Mouse (Mus musculus): ENCODE data around the gene Sorcs2.

Gene Sorcs2

DNA sequence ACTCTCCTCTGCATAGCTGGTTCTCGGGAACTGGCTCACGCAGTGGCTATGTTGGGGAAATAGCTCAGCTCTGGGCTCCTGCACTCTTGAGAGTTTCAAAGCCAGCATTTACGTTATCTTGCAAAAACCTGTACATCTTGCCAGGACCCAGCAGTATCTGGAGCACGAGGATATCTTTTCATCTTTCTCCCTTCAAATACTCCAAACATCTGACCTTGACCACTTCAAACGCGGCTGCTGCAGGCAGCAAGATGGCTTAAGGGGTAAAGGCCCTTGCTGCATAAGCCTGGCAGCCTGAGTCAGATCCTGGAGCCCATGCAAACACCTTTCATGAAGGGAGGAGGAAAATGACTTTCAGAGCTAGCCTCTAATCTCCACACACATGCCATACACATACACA is 258.2 kb downstream of the Sorcs2 start:
- in situ Hi-C loops (cut with MboI, MseI), result loop anchor here in 1 of 2 experiments (10.0 kb wide), 1 partner anchor 485 kb away; no protein-coding TSS in a partner anchor

DNA sequence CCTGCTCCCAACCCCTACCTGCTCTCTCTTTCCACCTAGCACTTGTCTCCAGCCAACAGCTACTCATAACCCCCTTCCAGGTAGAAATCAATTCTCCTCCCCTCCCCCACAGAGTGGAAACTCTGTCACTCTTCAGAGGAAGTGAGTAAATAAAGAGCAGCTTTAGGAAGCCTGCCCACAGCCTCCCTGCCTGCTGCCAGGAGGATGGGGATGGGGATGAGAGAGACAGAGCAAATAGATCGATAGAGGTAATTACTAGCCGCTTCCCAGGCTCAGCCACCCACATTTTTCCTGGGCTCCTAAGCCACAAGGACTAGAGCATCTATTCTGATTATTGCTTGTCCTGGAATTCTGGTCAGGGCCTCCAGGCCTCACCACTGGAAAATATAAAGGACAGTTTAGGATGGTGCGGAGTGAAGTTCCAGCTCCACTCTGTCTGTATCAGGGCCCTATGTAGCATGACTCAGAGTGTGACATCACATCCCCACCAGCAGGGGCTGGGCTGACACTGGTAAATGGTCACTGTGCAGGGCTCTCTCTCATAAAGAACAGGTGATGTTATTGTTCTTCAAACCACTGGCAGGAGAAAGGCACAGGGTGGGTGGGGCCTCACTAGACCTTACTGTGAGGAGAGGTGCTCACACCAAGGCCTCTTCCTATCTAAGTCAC is 261.9 kb downstream of the Sorcs2 start:
- in situ Hi-C loops (cut with MboI, MseI), result loop anchor here in 1 of 2 experiments (10.0 kb wide), 1 partner anchor 489 kb away; no protein-coding TSS in a partner anchor

DNA sequence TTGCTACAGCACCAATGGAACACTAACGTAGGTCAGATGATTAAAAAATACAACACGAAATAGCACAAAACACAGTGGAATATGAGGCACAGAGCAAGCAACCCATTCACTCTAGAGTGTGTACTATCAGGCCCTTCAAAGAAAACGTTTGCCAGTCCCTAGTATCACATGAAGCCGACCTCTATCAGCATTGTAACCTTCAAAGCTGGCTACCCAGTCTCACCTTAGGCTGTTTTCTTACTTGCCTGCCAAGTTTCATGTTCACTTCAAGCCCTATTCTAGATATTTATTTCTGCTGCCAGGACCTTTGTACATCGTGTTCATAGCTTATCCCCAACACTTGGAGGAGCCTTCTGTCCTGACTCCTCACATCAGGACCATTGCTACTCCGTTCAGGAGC is 263.6 kb downstream of the Sorcs2 start:
- in situ Hi-C loops (cut with MboI, MseI), result loop anchor here in 1 of 2 experiments (10.0 kb wide), 1 partner anchor 490 kb away; no protein-coding TSS in a partner anchor

DNA sequence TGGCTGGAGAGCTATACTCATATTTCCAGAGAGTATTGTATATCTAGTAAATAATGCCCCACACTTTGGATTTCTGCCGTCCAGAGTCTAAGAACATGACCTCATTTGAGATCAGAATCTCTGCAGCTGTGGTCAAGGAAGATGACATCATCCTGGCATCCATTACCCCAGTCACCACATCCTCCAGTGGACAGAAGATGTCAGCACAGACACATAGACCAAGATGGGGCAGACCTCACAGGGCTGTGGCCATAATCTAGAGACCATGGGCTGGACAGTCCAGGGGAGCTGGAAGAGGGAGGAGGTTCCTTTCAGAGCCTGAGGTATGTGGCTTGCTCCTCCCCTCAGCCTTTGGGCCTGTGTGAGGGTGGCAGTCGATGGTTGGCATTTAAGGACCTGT is 264.0 kb downstream of the Sorcs2 start:
- in situ Hi-C loops (cut with MboI, MseI), result loop anchor here in 1 of 2 experiments (10.0 kb wide), 1 partner anchor 491 kb away; no protein-coding TSS in a partner anchor

DNA sequence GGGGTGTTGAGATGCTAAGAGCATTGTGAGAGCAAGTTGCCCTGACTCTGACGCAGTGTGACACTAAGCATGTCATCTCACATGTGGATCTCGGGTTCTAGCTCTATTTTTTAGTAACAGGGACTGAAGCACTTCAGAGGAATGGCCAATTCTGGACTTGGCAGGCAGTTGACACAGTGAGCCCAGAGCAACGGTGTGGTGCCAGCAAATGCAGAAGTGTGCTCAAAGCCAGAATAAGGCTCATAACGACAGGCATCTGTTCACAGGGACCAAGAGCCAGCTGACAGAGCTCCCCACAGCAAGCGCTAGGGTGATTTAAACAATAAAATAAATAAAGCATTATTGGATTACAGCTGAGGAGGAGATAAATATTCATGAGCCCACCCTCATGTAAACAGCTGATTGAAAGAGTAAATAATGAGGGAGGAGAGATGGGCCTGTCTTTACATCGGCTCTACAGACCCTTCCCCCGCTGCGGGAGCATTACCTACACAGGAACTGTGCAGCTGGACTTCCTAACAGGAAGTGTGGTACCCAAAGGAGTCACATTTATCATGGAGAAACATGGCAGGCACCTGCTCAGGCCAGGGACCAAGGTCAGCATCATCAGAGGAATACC is 267.4 kb downstream of the Sorcs2 start:
- in situ Hi-C loops (cut with MboI, MseI), result loop anchor here in 1 of 2 experiments (10.0 kb wide), 1 partner anchor 494 kb away; no protein-coding TSS in a partner anchor

DNA sequence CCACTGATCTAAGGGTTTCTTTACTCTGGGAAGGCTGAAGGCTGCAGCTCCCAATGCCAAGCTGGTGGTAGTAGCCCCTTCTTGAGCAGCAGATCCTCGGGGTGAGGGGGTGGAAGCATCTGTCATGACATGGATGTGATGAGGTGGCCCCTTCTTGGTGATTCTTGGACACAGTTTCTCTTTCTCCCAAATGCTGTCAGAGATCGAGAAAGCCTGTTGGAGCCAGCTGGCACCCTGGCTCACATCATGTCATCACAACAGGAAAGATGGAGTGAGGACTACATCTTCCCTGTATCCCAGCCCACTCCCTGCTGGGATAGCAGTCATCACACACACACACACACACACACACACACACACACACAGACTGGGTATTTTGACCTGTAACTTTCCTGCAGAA is 268.3 kb downstream of the Sorcs2 start:
- in situ Hi-C loops (cut with MboI, MseI), result loop anchor here in 1 of 2 experiments (10.0 kb wide), 2 partner anchors 495 to 965 kb away; no protein-coding TSS in a partner anchor

DNA sequence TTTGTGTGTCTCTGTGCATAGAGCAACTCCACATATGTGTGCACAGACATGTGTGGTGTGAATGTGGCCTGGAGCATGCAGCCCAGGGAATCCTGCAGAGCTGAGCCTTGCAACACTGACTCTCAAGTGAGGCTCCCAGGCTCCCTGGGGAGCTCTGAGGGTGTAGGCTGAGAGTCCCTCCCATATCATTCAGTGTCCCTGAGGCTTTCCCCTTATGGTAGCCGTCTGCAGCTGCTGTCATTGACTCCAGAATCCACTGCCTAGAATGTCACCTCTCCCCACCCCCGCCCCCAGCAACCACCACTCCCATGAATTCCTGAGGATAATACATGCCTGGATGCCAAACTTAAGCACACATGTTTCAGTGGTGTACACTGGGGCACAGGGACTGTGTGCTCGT is 269.4 kb downstream of the Sorcs2 start:
- in situ Hi-C loops (cut with MboI, MseI), result loop anchor here in 1 of 2 experiments (10.0 kb wide), 1 partner anchor 966 kb away; no protein-coding TSS in a partner anchor

DNA sequence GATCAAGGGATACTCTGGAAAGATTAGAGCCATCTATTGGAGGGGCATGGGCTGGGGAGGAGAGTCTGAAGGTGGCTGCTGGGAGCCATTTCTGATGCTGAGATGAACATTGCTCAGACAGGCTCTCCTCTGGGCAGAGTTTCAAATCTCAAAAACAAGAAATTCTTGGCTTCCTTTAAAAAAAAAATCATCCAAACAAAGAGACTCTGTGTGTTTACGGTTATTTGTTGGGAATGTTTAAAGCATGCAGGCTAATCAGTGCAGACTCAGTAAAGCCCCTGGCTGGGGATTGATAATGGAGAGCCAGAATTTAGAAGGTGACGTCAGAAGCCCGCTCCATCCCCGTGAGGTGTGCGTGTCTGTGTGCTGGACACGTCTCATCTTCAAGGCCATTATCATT is 272.9 kb downstream of the Sorcs2 start:
- in situ Hi-C loops (cut with MboI, MseI), result loop anchor here in 1 of 2 experiments (10.0 kb wide), 1 partner anchor 970 kb away; no protein-coding TSS in a partner anchor

DNA sequence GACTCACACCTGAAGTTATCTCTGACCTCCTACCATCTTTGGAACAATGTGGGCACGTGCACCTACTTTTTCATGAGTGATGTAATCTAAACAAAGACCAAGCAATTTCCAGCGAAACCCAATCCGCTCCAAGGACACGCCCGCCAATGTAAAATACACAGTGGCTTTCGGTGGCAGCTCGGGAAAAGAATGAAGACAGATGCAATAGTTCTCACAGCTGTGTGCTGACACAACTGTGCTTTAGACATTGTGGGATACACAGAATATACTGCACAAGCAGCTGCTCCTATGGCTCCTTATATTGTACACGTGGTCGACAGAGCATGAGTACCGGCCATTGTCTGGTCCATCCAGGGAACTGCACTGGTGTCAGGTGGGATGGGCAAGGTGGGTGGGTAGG is 275.0 kb downstream of the Sorcs2 start:
- in situ Hi-C loops (cut with MboI, MseI), result loop anchor here in 1 of 2 experiments (10.0 kb wide), 1 partner anchor 972 kb away; no protein-coding TSS in a partner anchor

DNA sequence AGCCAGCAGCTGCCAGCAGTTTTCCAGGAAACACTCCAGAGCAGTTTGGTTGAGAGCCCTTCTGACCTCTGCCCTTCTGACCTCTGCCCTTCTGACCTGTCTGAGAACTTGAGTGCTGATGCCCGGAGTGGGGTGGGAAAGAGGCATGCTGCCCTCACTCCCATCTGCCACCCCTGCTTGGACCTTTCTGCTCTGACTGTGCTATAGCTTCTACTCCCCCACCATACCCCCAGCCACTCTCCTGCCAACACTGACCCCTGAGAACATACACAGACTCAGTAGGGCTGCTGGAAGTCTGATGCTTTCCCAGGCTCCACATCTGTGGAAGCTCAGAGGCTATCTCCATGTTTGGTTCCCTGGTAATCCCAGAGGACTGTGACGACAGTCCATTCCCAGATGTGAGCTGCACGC is 277.0 kb downstream of the Sorcs2 start:
- in situ Hi-C loops (cut with MboI, MseI), result loop anchor here in 1 of 2 experiments (10.0 kb wide), 1 partner anchor 974 kb away; no protein-coding TSS in a partner anchor

DNA sequence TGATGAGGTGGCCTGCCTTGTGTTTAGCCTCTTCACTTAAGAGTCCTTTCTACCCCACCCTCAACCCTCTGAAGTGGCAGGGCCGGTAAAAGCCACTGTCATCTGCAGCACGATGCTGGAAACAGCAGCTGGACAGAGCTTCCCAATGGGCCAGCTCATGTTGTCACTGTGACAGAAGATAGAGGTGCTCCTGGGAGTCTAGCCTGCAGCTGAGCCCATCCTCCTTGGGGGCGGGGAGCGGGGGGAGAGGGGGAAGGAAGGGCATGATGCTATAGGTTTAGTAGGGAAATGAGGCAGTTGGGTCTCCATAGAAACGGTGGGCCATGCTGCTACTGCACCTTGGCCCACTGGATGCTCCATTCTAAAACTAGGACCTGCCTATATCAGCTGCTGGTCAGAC is 279.9 kb downstream of the Sorcs2 start:
- in situ Hi-C loops (cut with MboI, MseI), result no loop called here

DNA sequence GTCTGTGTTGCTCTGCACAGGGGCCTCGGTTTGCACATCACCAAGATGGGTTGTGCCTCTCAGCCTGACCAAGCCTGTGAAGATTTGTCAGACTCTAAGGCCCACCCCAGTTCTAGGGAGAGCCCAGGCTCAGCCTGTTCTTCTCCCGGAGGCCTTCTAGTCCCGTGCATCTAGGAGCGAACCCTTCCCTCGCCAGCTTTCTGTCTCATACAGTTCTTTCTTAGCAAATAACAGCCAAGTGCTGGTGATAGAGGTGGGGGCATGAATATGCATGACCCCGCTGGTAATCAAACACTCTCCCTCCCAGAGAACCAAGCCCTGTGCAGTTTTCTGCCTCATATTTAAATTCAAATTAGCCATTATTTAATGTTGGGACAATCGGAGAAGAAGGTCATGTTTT is 282.4 kb downstream of the Sorcs2 start:
- in situ Hi-C loops (cut with MboI, MseI), result no loop called here

DNA sequence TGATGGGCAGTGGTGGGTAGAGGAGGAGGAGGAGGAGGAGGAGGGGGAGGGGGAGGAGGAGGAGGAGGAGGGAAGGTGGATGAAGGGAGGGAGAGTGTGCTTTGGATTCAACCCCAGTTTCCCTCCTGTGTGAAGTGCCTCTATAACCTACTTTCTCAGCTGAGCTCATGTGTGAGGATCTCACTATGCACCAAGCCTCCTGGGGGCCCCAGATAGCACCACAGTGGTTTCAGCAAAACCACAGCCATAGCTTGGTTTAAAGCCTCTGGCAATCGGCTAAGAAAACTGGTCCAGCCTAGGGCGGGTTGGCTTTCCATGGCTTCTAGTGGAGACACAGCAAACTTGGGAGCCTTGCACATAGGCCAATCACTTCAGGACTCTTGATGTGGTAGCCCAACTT is 284.2 kb downstream of the Sorcs2 start:
- in situ Hi-C loops (cut with MboI, MseI), result no loop called here

DNA sequence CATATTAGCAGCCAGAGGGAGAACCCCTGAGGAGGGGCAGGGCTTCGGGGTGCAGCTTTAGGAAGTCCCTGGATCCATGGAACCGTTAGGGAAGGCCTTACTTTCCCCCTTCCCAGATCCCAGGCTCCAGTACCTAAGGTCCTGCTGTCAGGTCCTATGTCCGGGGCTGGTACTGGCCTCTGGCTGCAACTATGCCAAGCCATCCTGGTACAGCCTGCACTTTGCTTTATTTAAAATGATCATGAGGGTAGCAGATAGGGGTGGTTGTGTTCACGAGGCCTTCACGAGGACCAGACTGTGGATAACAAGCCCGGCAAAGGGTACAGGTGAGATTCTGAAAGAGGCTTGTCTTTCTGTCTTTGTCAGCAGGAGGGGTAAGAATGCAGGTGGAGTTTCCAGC is 285.2 kb downstream of the Sorcs2 start:
- in situ Hi-C loops (cut with MboI, MseI), result no loop called here

DNA sequence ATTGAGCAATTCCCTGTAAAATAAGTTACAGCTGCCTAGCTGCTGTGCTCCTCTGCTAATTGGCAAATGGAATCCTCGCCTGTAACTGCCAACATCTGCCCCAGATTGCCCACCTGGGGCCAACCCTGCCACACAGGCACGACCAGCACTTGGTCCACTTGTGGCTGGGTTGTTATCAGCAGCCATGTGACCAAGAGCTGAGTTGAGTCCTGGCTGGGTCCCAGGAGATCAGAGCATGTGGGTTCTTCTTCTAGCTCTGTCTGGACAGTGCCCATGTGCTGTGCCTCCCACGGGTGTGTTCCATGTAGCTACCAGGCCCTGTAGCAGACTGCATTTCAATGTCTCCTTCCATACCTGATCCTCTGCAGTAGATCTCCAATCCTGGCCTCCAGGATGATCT is 286.4 kb downstream of the Sorcs2 start:
- in situ Hi-C loops (cut with MboI, MseI), result no loop called here

DNA sequence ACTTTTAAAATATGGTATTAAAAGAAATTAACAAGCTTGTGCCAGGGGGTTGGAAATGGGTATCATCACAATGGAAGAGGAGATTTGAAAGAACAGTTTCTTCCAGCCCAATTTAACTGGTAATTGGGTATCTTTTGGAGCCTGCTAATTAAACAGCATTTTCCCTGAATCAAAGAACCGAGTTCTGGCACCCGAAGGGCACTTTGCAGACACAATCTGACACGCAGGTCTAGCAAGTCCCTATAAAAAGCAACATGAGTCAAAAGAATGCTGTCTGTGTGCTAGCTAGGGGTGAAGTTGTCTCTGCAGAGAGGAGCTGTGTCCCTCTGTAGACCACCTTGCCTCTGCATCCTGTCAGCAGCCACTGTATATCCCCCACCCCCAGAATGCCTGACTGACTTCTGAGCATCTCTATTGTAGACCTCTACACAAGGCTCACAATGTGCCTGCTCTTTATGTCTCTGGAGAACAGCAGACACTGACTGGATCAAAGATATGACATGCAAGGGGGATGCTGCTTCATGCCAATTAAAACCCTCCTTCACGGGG is 289.5 kb downstream of the Sorcs2 start:
- in situ Hi-C loops (cut with MboI, MseI), result no loop called here

DNA sequence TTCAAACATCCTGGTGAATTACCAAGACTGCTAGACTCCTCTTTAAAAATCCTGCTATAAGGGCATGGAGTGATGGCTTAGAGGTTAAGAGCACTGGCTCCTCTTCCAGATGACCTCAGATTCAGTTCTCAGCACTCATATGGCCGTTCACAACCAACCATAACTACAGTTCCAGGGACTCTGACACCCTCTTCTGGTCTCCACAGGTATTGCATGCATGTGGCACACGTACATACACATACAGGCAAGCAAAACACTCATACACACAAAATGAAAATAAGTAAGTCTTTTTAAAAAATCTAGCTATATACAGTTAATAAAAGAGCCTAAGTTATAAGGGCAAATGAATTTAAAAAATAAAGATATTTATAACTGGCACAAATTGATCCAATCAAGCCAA is 294.5 kb downstream of the Sorcs2 start:
- in situ Hi-C loops (cut with MboI, MseI), result no loop called here

DNA sequence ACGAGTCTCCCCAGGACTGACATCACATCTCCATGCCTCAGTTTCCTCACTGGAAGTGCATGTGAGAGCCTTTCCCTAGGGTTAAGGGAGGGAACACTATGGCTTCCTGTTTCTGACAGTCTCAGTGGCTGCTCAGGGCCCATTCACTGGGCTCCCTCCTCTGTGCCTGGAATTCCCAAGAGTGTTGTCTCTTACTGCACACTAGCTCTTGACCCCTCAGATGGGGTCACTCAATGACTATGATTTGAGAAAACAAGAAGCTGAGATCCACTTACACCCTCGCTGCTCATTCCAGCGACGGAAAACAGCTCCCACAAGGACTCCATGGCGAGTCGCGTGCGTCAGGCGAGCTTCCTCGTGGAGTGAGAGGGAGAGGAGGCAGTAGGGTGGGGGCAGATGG is 296.8 kb downstream of the Sorcs2 start:
- in situ Hi-C loops (cut with MboI, MseI), result no loop called here

DNA sequence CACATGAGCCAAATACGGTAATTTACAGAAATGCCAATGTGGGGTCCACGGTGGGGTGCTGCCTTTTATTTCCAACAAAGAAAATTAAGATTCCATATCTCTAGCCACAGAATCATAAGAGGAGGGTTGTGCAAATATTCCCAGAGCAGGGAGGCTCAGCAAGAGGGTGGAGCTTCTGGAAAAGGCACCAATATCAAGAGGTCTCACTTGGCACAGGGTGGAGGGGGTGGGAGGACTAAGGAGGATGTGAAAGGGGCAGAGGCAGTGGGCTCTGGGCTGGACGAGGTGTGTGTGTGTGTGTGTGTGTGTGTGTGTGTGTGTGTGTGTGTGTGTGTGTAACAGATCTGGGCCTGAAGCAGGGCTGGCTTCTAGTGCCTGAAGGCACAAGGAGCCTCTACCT is 297.5 kb downstream of the Sorcs2 start:
- in situ Hi-C loops (cut with MboI, MseI), result no loop called here

DNA sequence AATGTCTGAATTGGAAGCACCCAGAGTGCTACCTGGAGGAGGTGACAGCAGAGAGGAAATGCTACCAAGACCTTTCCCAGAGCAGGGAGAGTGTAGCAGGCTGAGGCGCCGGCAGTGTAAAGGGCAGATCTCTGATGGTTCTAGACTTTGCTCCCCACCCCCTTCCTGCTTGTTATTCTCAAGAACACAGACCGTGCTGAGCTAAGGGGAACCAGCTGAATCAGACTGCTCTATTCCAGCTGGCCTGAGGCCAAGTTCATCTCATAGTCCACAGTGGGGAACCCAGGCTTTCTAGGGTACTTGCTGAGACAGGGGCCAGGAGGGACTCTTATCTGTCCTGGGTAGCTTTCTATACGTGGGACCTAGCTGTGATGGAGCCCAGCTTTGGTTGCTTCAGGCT is 298.3 kb downstream of the Sorcs2 start:
- in situ Hi-C loops (cut with MboI, MseI), result no loop called here

DNA sequence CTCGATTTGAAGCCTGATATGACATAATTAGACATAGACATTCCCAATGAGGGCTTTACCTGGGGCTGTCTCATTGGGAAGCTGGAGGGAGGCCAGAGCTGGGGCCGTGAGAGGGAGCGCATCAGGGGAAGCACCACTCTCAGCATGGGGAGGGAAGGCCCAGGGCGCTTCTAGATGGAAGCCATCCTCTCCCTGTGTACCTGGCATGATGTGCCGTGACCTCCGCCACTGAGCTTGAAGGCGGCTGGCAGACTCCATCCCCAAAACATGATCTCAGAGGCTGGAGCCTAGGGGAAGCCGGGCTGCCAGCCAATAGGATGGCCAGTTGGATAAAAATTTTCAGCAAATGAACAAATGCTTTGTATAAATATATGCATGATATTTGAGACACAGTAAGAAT is 301.9 kb downstream of the Sorcs2 start:
- in situ Hi-C loops (cut with MboI, MseI), result no loop called here

DNA sequence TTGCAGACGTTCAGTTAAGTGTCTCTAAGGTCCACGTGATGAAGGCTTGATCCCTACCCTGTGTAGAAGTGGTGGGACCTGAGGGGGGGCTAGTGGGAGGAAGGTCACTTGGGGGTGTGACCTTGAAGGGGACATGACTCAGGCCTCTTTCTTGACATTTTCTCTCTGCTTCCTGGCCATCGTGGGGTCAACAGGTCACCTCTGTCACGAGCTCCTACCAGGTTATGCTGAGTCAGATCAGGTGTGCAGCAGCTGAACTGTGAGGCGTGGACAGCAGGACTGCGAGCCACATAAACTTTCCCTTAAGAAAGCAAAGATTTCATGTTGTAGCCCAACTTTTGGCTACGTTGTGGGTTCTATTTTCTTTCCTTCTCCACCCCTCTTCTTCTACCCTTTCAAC is 307.9 kb downstream of the Sorcs2 start:
- in situ Hi-C loops (cut with MboI, MseI), result no loop called here
